ENCODE assay signal across 8 mouse cellular contexts in the genomic region with DNA sequence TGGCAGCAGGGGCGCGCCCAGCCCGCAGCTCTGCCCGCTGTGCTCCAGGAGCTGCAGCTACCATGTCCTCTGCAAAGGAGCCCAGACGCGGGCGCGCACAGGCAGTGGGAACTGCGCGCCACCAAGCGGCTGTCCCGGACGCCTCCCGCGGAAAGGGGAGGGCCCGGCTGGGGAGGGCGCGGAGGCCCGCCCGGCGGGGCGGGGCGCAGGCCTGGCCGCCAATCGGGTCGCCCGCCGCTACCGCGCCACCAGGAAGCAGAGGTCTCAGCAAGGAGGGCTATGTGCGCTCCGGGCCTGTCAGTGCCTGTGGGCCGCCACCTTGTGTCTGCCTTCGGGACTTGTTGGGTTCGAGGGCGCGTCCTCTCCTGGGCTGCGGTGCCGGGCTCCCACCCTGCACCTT.
DNase-seq lines count a peak whose midpoint lies in the region; ATAC-seq and TF ChIP-seq lines count a peak whose summit lies in the region.
"Not testable (repeated sequence)": the region's sequence is repeated elsewhere in the genome, so short reads cannot be mapped to it uniquely, and the experiment has no call there.

No protein-coding gene starts in this region.

- not testable (repeated sequence) for H3K27ac ChIP-seq in embryonic facial prominence, embryonic 14.5 days (replicated peaks; ENCODE audit: low read depth, low read length); hindbrain, embryonic 16.5 days (ENCODE audit: low read depth, low read length); lung, embryonic 14.5 days (ENCODE audit: low read depth); neural tube, embryonic 12.5 days
- H3K27ac ChIP-seq in heart, embryonic 10.5 days: peak overlapping the region; percentile 52; the same call in 1 of the 2 replicates

- peak overlapping the region; percentile 37 for H3K4me3 ChIP-seq in embryonic facial prominence, embryonic 14.5 days (ENCODE audit: low read depth, low read length)
- H3K4me3 ChIP-seq in heart, embryonic 10.5 days: peak overlapping the region; percentile 60
- peak overlapping the region; percentile 43 for H3K4me3 ChIP-seq in hindbrain, embryonic 16.5 days (ENCODE audit: low read length)
- peak overlapping the region; percentile 40 for H3K4me3 ChIP-seq in lung, embryonic 14.5 days (ENCODE audit: low read depth, low read length)
- peak overlapping the region; percentile 35 for H3K4me3 ChIP-seq in neural tube, embryonic 12.5 days

- 0 out of 2 replicates have a peak, but pooled peaks have one; percentile 62 for ATAC-seq in embryonic facial prominence, embryonic 14.5 days (ENCODE audit: low read depth)
- peak; percentile 90 for ATAC-seq in hindbrain, embryonic 16.5 days
- peak; percentile 96 for ATAC-seq in lung, embryonic 14.5 days (ENCODE audit: insufficient read depth)
- ATAC-seq in neural tube, embryonic 12.5 days (ENCODE audit: low FRiP score, low read depth): peak; percentile 89

- peak; percentile 33 to 40 for DNase-seq in adrenal gland, adult 18-20 months (ENCODE audit: low spot score in 2 of 2)
- peak; percentile 32 for DNase-seq in embryonic facial prominence, embryonic 14.5 days (ENCODE audit: low spot score)
- DNase-seq in heart, embryonic 10.5 days (ENCODE audit: low spot score): peak; percentile 87
- DNase-seq in kidney, postnatal 4 days: peak; percentile 61 to 75
- peak; percentile 74 for DNase-seq in lung, embryonic 14.5 days
- DNase-seq in thymus, postnatal 0 days (ENCODE audit: low spot score): peak; percentile 40

- not testable (repeated sequence) for H3K9me3 ChIP-seq in embryonic facial prominence, embryonic 14.5 days (ENCODE audit: control insufficient read depth, low read length); heart, embryonic 10.5 days; hindbrain, embryonic 16.5 days (ENCODE audit: control insufficient read depth, low read length); lung, embryonic 14.5 days (ENCODE audit: low read depth, low read length); neural tube, embryonic 12.5 days

- not testable (repeated sequence) for H3K36me3 ChIP-seq in embryonic facial prominence, embryonic 14.5 days (ENCODE audit: control insufficient read depth, insufficient read depth, low read length); heart, embryonic 10.5 days; hindbrain, embryonic 16.5 days (ENCODE audit: control insufficient read depth, insufficient read depth, low read length); lung, embryonic 14.5 days (ENCODE audit: insufficient read depth); neural tube, embryonic 12.5 days

- H3K4me2 ChIP-seq in embryonic facial prominence, embryonic 14.5 days (ENCODE audit: low read depth, low read length): peak overlapping the region; percentile 47
- peak overlapping the region; percentile 43 for H3K4me2 ChIP-seq in hindbrain, embryonic 16.5 days (ENCODE audit: low read length)
- peak overlapping the region; percentile 53 for H3K4me2 ChIP-seq in lung, embryonic 14.5 days
- peak overlapping the region; percentile 56 for H3K4me2 ChIP-seq in neural tube, embryonic 12.5 days (replicated peaks)

- WGBS in embryonic facial prominence, embryonic 14.5 days: no CpG with 5 or more reads among the region's 39 CpGs
- WGBS in heart, embryonic 10.5 days: 1% methylated on average over 28 of the region's 39 CpGs
- WGBS in hindbrain, embryonic 16.5 days: 3% methylated on average over 27 of the region's 39 CpGs
- 2% methylated on average over 32 of the region's 39 CpGs for WGBS in lung, embryonic 14.5 days
- 2% methylated on average over 31 of the region's 39 CpGs for WGBS in neural tube, embryonic 12.5 days

- H3K9ac ChIP-seq in embryonic facial prominence, embryonic 14.5 days (ENCODE audit: low read depth, low read length); hindbrain, embryonic 16.5 days (ENCODE audit: low read depth, low read length); neural tube, embryonic 12.5 days: not testable (repeated sequence)
- peak overlapping the region; percentile 38; the same call in 1 of the 2 replicates for H3K9ac ChIP-seq in lung, embryonic 14.5 days

- peak; percentile 46 for TF ChIP-seq CTCF in lung, embryonic 14.5 days (IDR thresholded peaks at IDR 0.05; ENCODE audit: low read depth)

- not testable (repeated sequence) for H3K27me3 ChIP-seq in embryonic facial prominence, embryonic 14.5 days (replicated peaks; ENCODE audit: control insufficient read depth, insufficient read depth, low read length); heart, embryonic 10.5 days (ENCODE audit: insufficient read depth, poor library complexity, severe bottlenecking); hindbrain, embryonic 16.5 days (replicated peaks; ENCODE audit: control insufficient read depth, insufficient read depth, low read length); lung, embryonic 14.5 days (ENCODE audit: insufficient read depth, low read length); neural tube, embryonic 12.5 days (replicated peaks)

- H3K4me1 ChIP-seq in embryonic facial prominence, embryonic 14.5 days (ENCODE audit: control insufficient read depth, insufficient read depth, low read length); heart, embryonic 10.5 days; hindbrain, embryonic 16.5 days (ENCODE audit: control insufficient read depth, insufficient read depth, low read depth, low read length); lung, embryonic 14.5 days (ENCODE audit: insufficient read depth); neural tube, embryonic 12.5 days: not testable (repeated sequence)

Comparison
In these comparisons a context has a peak if more than half of its experiments do, and no peak if none do; other contexts are left out.
1. DNase-seq: peak in every context shown above with its lines; median percentile 87 in heart, embryonic 10.5 days; 74 in lung, embryonic 14.5 days; 68 in kidney, postnatal 4 days; 40 in thymus, postnatal 0 days; 36 in adrenal gland, adult 18-20 months; 32 in embryonic facial prominence, embryonic 14.5 days.